ENCODE assay signal across 9 mouse cellular contexts in the genomic region with DNA sequence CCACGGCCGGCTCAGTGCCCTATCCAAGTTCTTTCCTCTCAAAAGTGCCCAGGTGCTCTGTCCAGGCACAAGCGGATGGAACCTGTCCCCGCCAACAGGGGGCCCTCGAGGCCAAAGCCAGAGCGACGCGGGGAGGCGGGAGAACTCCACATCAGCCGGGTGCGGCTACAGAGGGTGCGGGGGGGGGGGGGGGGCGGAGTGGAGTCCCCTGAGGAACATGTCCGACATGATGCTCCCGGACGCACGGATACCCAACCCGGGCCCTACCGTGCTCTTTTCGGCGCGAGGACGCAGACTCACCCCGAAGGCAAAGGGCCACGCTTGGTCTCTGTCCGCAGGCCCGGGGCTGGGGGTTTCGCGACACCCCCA. TPM values are rescaled to one million over a fixed set of nuclear protein-coding genes. Genes with fewer than 3 reads are reported as not detected.
DNase-seq lines count a peak whose midpoint lies in the region; ATAC-seq and TF ChIP-seq lines count a peak whose summit lies in the region.
"Had no signal": no experiment of that assay in that cellular context is flagged by ENCODE, and none has a peak within 500 bp of the region (broad histone marks: within the 10 kb centered on the region; RNA-seq: fewer than 3 reads in every experiment).

No protein-coding gene starts in this region.

- no peaks in the 10 kb centered on the region for H3K9me3 ChIP-seq in liver, embryonic 13.5 days (replicated peaks)
- no peaks in the 10 kb centered on the region for H3K9me3 ChIP-seq in midbrain, postnatal 0 days (ENCODE audit: low read length)

- H3K4me3 ChIP-seq in left cerebral cortex, adult 2 months, result peak overlapping the region; percentile 58
- peak overlapping the region; percentile 57 for H3K4me3 ChIP-seq in liver, embryonic 13.5 days (replicated peaks)
- H3K4me3 ChIP-seq in midbrain, postnatal 0 days (ENCODE audit: low read depth, low read length), result peak overlapping the region; percentile 58
- peak overlapping the region; percentile 58 for H3K4me3 ChIP-seq in thymus, adult 2 months (ENCODE audit: control insufficient read depth, insufficient read depth, low read length)

- no peaks in the 10 kb centered on the region for H3K36me3 ChIP-seq in liver, embryonic 13.5 days
- no peaks in the 10 kb centered on the region for H3K36me3 ChIP-seq in midbrain, postnatal 0 days (ENCODE audit: insufficient read depth, low read length)
- no peaks in the 10 kb centered on the region for H3K36me3 ChIP-seq in thymus, adult 2 months (ENCODE audit: control insufficient read depth, insufficient read depth, low read length)

- TF ChIP-seq POLR2A in thymus, adult 2 months (IDR thresholded peaks at IDR 0.05; ENCODE audit: control insufficient read depth, extremely low read depth, insufficient read depth, low read length, poor library complexity), result no peak

- peak overlapping the region; percentile 62 for H3K4me2 ChIP-seq in liver, embryonic 13.5 days
- H3K4me2 ChIP-seq in midbrain, postnatal 0 days (ENCODE audit: low read depth, low read length, poor library complexity, severe bottlenecking), result peak overlapping the region; percentile 100

- ATAC-seq in liver, embryonic 13.5 days (ENCODE audit: low read depth), result peak; percentile 39
- peak; percentile 44; the same call in 1 of the 2 replicates for ATAC-seq in midbrain, postnatal 0 days (ENCODE audit: low FRiP score)

- H3K27ac ChIP-seq in left cerebral cortex, adult 2 months, result peak overlapping the region; percentile 82
- peak overlapping the region; percentile 65 for H3K27ac ChIP-seq in liver, embryonic 13.5 days
- H3K27ac ChIP-seq in midbrain, postnatal 0 days (ENCODE audit: low read depth, low read length), result no peak overlapping the region
- no peak overlapping the region for H3K27ac ChIP-seq in thymus, adult 2 months (ENCODE audit: control insufficient read depth, insufficient read depth, low read length)

- peaks cover 40% of the 10 kb centered on the region for H3K4me1 ChIP-seq in liver, embryonic 13.5 days (replicated peaks)
- peaks cover 11% of the 10 kb centered on the region; the same call in 1 of the 2 replicates for H3K4me1 ChIP-seq in midbrain, postnatal 0 days (ENCODE audit: insufficient read depth, low read length)
- peaks cover 22% of the 10 kb centered on the region for H3K4me1 ChIP-seq in thymus, adult 2 months (replicated peaks; ENCODE audit: control insufficient read depth, insufficient read depth, low read length)

- peak overlapping the region; percentile 64 for H3K9ac ChIP-seq in liver, embryonic 13.5 days
- peak overlapping the region; percentile 44 for H3K9ac ChIP-seq in midbrain, postnatal 0 days (replicated peaks; ENCODE audit: low read length, poor library complexity, severe bottlenecking)

- intact Hi-C loops in left cerebral cortex, adult 2 months (cut with DNase I), result loop anchor here (5.0 kb wide), 1 partner anchor 76 kb away; no protein-coding TSS in a partner anchor

- peak; percentile 48 to 52 for DNase-seq in left cerebral cortex, adult 2 months (ENCODE audit: extremely low spot score in 1 of 2, low spot score in 2 of 2)
- DNase-seq in left cerebral cortex, adult 9 months (ENCODE audit: low spot score in 2 of 2), result no peak
- DNase-seq in cerebellum, postnatal 25 days, result peak; percentile 85 to 90
- DNase-seq in gastrocnemius, postnatal 4 days (ENCODE audit: low spot score in 2 of 2), result peak; percentile 60 to 72
- peak; percentile 66 for DNase-seq in induced T-regulatory cell, adult 2 months (ENCODE audit: low read depth)
- no peak for DNase-seq in liver, embryonic 13.5 days
- peak; percentile 56 for DNase-seq in midbrain, postnatal 0 days (ENCODE audit: low spot score)
- peak; percentile 49 for DNase-seq in thymus, adult 2 months

- peaks cover 58% of the 10 kb centered on the region for H3K27me3 ChIP-seq in liver, embryonic 13.5 days
- H3K27me3 ChIP-seq in midbrain, postnatal 0 days (ENCODE audit: insufficient read depth, low read length), result peaks cover 13% of the 10 kb centered on the region
- no peaks in the 10 kb centered on the region; the same call in 1 of the 2 replicates for H3K27me3 ChIP-seq in thymus, adult 2 months (ENCODE audit: control insufficient read depth, insufficient read depth, low read length)

- TF ChIP-seq CTCF in left cerebral cortex, adult 2 months (IDR thresholded peaks at IDR 0.05), result peak; percentile 59
- peak; percentile 65 for TF ChIP-seq CTCF in midbrain, postnatal 0 days (IDR thresholded peaks at IDR 0.05)
- 0 out of 2 replicates have a peak, but pooled peaks have one; percentile 36 for TF ChIP-seq CTCF in thymus, adult 2 months (IDR thresholded peaks at IDR 0.05; ENCODE audit: borderline replicate concordance, control insufficient read depth, extremely low read depth, insufficient read depth, low read length, poor library complexity)

- WGBS in liver, embryonic 13.5 days (ENCODE audit: insufficient replicate concordance), result 0% methylated on average over 26 of the region's 29 CpGs
- WGBS in midbrain, postnatal 0 days, result under 1% methylated on average over 26 of the region's 29 CpGs
- WGBS in thymus, adult 2 months, result under 1% methylated on average over 24 of the region's 29 CpGs

RNA-seq across cellular contexts. Expression of a gene that starts 0.4 kb away (rescaled TPM):
- 1 to 10 TPM; 4.9 to 5.6 TPM for total RNA-seq in left cerebral cortex, adult 2 months (2021)
- 1 to 10 TPM; 6.1 to 7.6 TPM for total RNA-seq in gastrocnemius, postnatal 4 days (2021)
- 13.5 and 16.4 TPM in 2 replicates for polyA plus RNA-seq in liver, embryonic 13.5 days (2015; fragmentation: Nextera tagmentation; extraction: Ambion mirVana)
- total RNA-seq in midbrain, postnatal 0 days (2014; rRNA removed), result 5.9 and 7.1 TPM in 2 replicates
- polyA plus RNA-seq in midbrain, postnatal 0 days (2015; fragmentation: Nextera tagmentation; extraction: Ambion mirVana), result 7.9 and 9.4 TPM in 2 replicates
- 8.0 and 9.6 TPM in 2 replicates for polyA plus RNA-seq in thymus, adult 2 months (2012; rRNA removed)
- total RNA-seq: MEL had no signal

Comparison
In these comparisons a context has a peak if more than half of its experiments do, and no peak if none do; other contexts are left out.
1. DNase-seq: peak in left cerebral cortex, adult 2 months (2 of 2), cerebellum, postnatal 25 days (2 of 2), gastrocnemius, postnatal 4 days (2 of 2), induced T-regulatory cell, adult 2 months (single experiment), midbrain, postnatal 0 days (single experiment) and thymus, adult 2 months (single experiment); none in left cerebral cortex, adult 9 months (0 of 2) and liver, embryonic 13.5 days (single experiment).
2. H3K27ac ChIP-seq: peak in left cerebral cortex, adult 2 months (single experiment) and liver, embryonic 13.5 days (single experiment); none in midbrain, postnatal 0 days (single experiment) and thymus, adult 2 months (single experiment).
3. Peak in every context shown above with its lines, with median percentiles within 50 percentile points of each other: H3K4me3 ChIP-seq and CTCF ChIP-seq.